Mouse (Mus musculus) limb, embryonic 15.5 days (tissue): ENCODE measurements at regions not wholly inside any gene's neighbourhood (a gene's known extent, or its start where the extent isn't known, plus 50 kb on each side); places are given as distances from the start of the nearest gene placed in this dataset.
A peak's percentile ranks its signal among the peaks of the same experiment; 100 is the strongest.

Experiments
- ATAC-seq: fragments of 200-750 bp; cut with Nextera tagmentation; 2 replicates; pipeline ENCODE4 v1.8.0; 2017; ENCODE audit warnings: low read depth, moderate TSS enrichment; ENCODE audit not compliant: insufficient number of reproducible peaks, low FRiP score, low TSS enrichment
- H3K27ac ChIP-seq: fragments of 300-500 bp; sonication (generic); 2 replicates; pipeline ENCODE4 v1.5.1; 2015; ENCODE audit warnings: moderate library complexity, mild to moderate bottlenecking, inconsistent platforms
- H3K27me3 ChIP-seq: fragments of 300-500 bp; sonication (generic); 2 replicates; pipeline ENCODE4 v1.6.1; 2015; ENCODE audit warnings: inconsistent platforms
- H3K36me3 ChIP-seq: fragments of 300-500 bp; sonication (generic); 2 replicates; pipeline ENCODE4 v1.6.1; 2015; ENCODE audit warnings: inconsistent platforms
- H3K4me1 ChIP-seq: fragments of 300-500 bp; sonication (generic); 2 replicates; pipeline ENCODE4 v1.6.1; 2015; ENCODE audit warnings: inconsistent platforms
- H3K4me2 ChIP-seq: fragments of 300-500 bp; sonication (generic); 2 replicates; pipeline ENCODE4 v1.6.1; 2015; ENCODE audit warnings: mild to moderate bottlenecking, inconsistent platforms
- H3K4me3 ChIP-seq: fragments of 300-500 bp; sonication (generic); 2 replicates; pipeline ENCODE4 v1.5.1; 2015; ENCODE audit warnings: mild to moderate bottlenecking, inconsistent platforms
- H3K9ac ChIP-seq: fragments of 300-500 bp; sonication (generic); 2 replicates; pipeline ENCODE4 v1.6.1; 2015; ENCODE audit warnings: inconsistent platforms
- H3K9me3 ChIP-seq: fragments of 300-500 bp; sonication (generic); 2 replicates; pipeline ENCODE4 v1.6.1; 2016; ENCODE audit warnings: inconsistent platforms
- WGBS: fragments of 180-500 bp; shearing (Covaris S2); methylation state at CpG from one replicate; pipeline ENCODE4 v1.1.7; 2015; 5-methylcytosine and 5-hydroxymethylcytosine counted together

- no peak overlapping the region for H3K9ac ChIP-seq
- H3K4me2 ChIP-seq, result no peak overlapping the region
- H3K4me1 ChIP-seq, result no peaks in the 10 kb centered on the region
- H3K27ac ChIP-seq, result no peak overlapping the region
- H3K36me3 ChIP-seq, result no peaks in the 10 kb centered on the region
- ATAC-seq, result no peak
- H3K9me3 ChIP-seq, result no peaks in the 10 kb centered on the region
- H3K4me3 ChIP-seq, result no peak overlapping the region
- 38% methylated on average over 2 of the region's 2 CpGs for WGBS
- H3K27me3 ChIP-seq, result no peaks in the 10 kb centered on the region
Measured at GRCm38 (mm10) chr15:67405011-67405410, 904.3 kb upstream of the Lrrc6 start.

GRCm38 (mm10) chr15:67402310-67402709 is 901.6 kb upstream of the Lrrc6 start:
- Histone ChIP-seq H3K27ac (no peak overlapping the region), H3K4me2 (no peak overlapping the region), H3K36me3 (no peaks in the 10 kb centered on the region), H3K27me3 (no peaks in the 10 kb centered on the region), H3K4me3 (no peak overlapping the region), H3K4me1 (no peaks in the 10 kb centered on the region), H3K9ac (no peak overlapping the region), H3K9me3 (no peaks in the 10 kb centered on the region)
- ATAC-seq, result no peak

GRCm38 (mm10) chr15:67397269-67397668 is 896.6 kb upstream of the Lrrc6 start:
- Histone ChIP-seq H3K4me3 (no peak overlapping the region), H3K9me3 (no peaks in the 10 kb centered on the region), H3K4me2 (no peak overlapping the region), H3K9ac (no peak overlapping the region), H3K27me3 (no peaks in the 10 kb centered on the region), H3K36me3 (no peaks in the 10 kb centered on the region), H3K4me1 (no peaks in the 10 kb centered on the region), H3K27ac (no peak overlapping the region)
- ATAC-seq, result no peak
- 79% methylated on average over 5 of the region's 5 CpGs for WGBS

GRCm38 (mm10) chr15:67395114-67395513 is 894.4 kb upstream of the Lrrc6 start:
- H3K27me3 ChIP-seq, result no peaks in the 10 kb centered on the region
- H3K27ac ChIP-seq, result no peak overlapping the region
- H3K4me3 ChIP-seq, result no peak overlapping the region
- no peak overlapping the region for H3K9ac ChIP-seq
- no peak overlapping the region for H3K4me2 ChIP-seq
- no peaks in the 10 kb centered on the region for H3K36me3 ChIP-seq
- H3K9me3 ChIP-seq, result no peaks in the 10 kb centered on the region
- H3K4me1 ChIP-seq, result no peaks in the 10 kb centered on the region
- 88% methylated on average over 1 of the region's 1 CpGs for WGBS
- ATAC-seq, result no peak

GRCm38 (mm10) chr15:67391918-67392317 is 891.2 kb upstream of the Lrrc6 start:
- H3K4me1 ChIP-seq, result no peaks in the 10 kb centered on the region
- ATAC-seq, result no peak
- H3K27me3 ChIP-seq, result no peaks in the 10 kb centered on the region
- H3K9ac ChIP-seq, result no peak overlapping the region
- no peaks in the 10 kb centered on the region for H3K36me3 ChIP-seq
- no peak overlapping the region for H3K4me3 ChIP-seq
- 79% methylated on average over 5 of the region's 5 CpGs for WGBS
- no peak overlapping the region for H3K4me2 ChIP-seq
- no peaks in the 10 kb centered on the region for H3K9me3 ChIP-seq
- no peak overlapping the region for H3K27ac ChIP-seq

GRCm38 (mm10) chr15:67388514-67388913 is 887.8 kb upstream of the Lrrc6 start:
- WGBS, result 72% methylated on average over 8 of the region's 8 CpGs
- Histone ChIP-seq H3K9me3 (no peaks in the 10 kb centered on the region), H3K4me1 (no peaks in the 10 kb centered on the region), H3K27ac (no peak overlapping the region), H3K36me3 (no peaks in the 10 kb centered on the region), H3K9ac (no peak overlapping the region), H3K4me3 (no peak overlapping the region), H3K4me2 (no peak overlapping the region), H3K27me3 (no peaks in the 10 kb centered on the region)
- no peak for ATAC-seq

- Histone ChIP-seq H3K36me3 (no peaks in the 10 kb centered on the region), H3K9me3 (no peaks in the 10 kb centered on the region), H3K27me3 (no peaks in the 10 kb centered on the region), H3K4me2 (no peak overlapping the region), H3K9ac (no peak overlapping the region), H3K27ac (no peak overlapping the region), H3K4me3 (no peak overlapping the region), H3K4me1 (no peaks in the 10 kb centered on the region)
- no peak for ATAC-seq
Measured at GRCm38 (mm10) chr15:67386896-67387295, 886.2 kb upstream of the Lrrc6 start.

- Histone ChIP-seq H3K4me2 (no peak overlapping the region), H3K4me3 (no peak overlapping the region), H3K9me3 (no peaks in the 10 kb centered on the region), H3K9ac (no peak overlapping the region), H3K4me1 (no peaks in the 10 kb centered on the region), H3K27ac (no peak overlapping the region), H3K27me3 (no peaks in the 10 kb centered on the region), H3K36me3 (no peaks in the 10 kb centered on the region)
- 26% methylated on average over 4 of the region's 4 CpGs for WGBS
- ATAC-seq, result no peak
Measured at GRCm38 (mm10) chr15:67373599-67373998, 872.9 kb upstream of the Lrrc6 start.

GRCm38 (mm10) chr15:67373030-67373429 is 872.3 kb upstream of the Lrrc6 start:
- no peak for ATAC-seq
- no peaks in the 10 kb centered on the region for H3K36me3 ChIP-seq
- H3K4me3 ChIP-seq, result no peak overlapping the region
- no peaks in the 10 kb centered on the region for H3K4me1 ChIP-seq
- H3K4me2 ChIP-seq, result no peak overlapping the region
- H3K27ac ChIP-seq, result no peak overlapping the region
- H3K9ac ChIP-seq, result no peak overlapping the region
- no peaks in the 10 kb centered on the region for H3K9me3 ChIP-seq
- H3K27me3 ChIP-seq, result no peaks in the 10 kb centered on the region
- WGBS, result 48% methylated on average over 8 of the region's 8 CpGs

GRCm38 (mm10) chr15:67364099-67364756 is 863.5 kb upstream of the Lrrc6 start:
- Histone ChIP-seq H3K9ac (no peak overlapping the region), H3K27ac (no peak overlapping the region), H3K9me3 (no peaks in the 10 kb centered on the region), H3K4me3 (no peak overlapping the region), H3K36me3 (no peaks in the 10 kb centered on the region), H3K27me3 (no peaks in the 10 kb centered on the region), H3K4me1 (peaks cover 9% of the 10 kb centered on the region; the same call in 1 of the 2 replicates), H3K4me2 (no peak overlapping the region)
- no peak; the same call in 1 of the 2 replicates for ATAC-seq
- WGBS, result 55% methylated on average over 4 of the region's 4 CpGs

- H3K36me3 ChIP-seq, result no peaks in the 10 kb centered on the region
- ATAC-seq, result no peak
- no peak overlapping the region for H3K4me2 ChIP-seq
- 0 out of 2 replicates have a peak overlapping the region, but pooled peaks have one; percentile 5 for H3K27ac ChIP-seq
- WGBS, result 7% methylated on average over 1 of the region's 1 CpGs
- peaks cover 9% of the 10 kb centered on the region; the same call in 1 of the 2 replicates for H3K4me1 ChIP-seq
- H3K4me3 ChIP-seq, result no peak overlapping the region
- H3K9me3 ChIP-seq, result no peaks in the 10 kb centered on the region
- no peaks in the 10 kb centered on the region for H3K27me3 ChIP-seq
- H3K9ac ChIP-seq, result no peak overlapping the region
Measured at GRCm38 (mm10) chr15:67361012-67361571, 860.4 kb upstream of the Lrrc6 start.

GRCm38 (mm10) chr15:67357867-67358266 is 857.2 kb upstream of the Lrrc6 start:
- H3K9me3 ChIP-seq, result no peaks in the 10 kb centered on the region
- no peak overlapping the region for H3K4me2 ChIP-seq
- H3K27me3 ChIP-seq, result no peaks in the 10 kb centered on the region
- 81% methylated on average over 3 of the region's 3 CpGs for WGBS
- H3K4me1 ChIP-seq, result peaks cover 5% of the 10 kb centered on the region; the same call in 1 of the 2 replicates
- ATAC-seq, result no peak
- H3K27ac ChIP-seq, result no peak overlapping the region
- no peak overlapping the region for H3K9ac ChIP-seq
- H3K4me3 ChIP-seq, result no peak overlapping the region
- no peaks in the 10 kb centered on the region for H3K36me3 ChIP-seq

- Histone ChIP-seq H3K4me3 (no peak overlapping the region), H3K27me3 (no peaks in the 10 kb centered on the region), H3K9me3 (no peaks in the 10 kb centered on the region), H3K27ac (no peak overlapping the region), H3K4me2 (no peak overlapping the region), H3K4me1 (no peaks in the 10 kb centered on the region; the same call in 1 of the 2 replicates), H3K9ac (no peak overlapping the region), H3K36me3 (no peaks in the 10 kb centered on the region)
- ATAC-seq, result no peak
Measured at GRCm38 (mm10) chr15:67355334-67355733, 854.6 kb upstream of the Lrrc6 start.
